Mouse (Mus musculus) CH12.LX (cell line): ENCODE results near the gene Rhoa. TPM values are rescaled to one million over a fixed set of nuclear protein-coding genes. Genes with fewer than 3 reads are reported as not detected.
"Not testable (repeated sequence)": the region's sequence is repeated elsewhere in the genome, so short reads cannot be mapped to it uniquely, and the experiment has no call there.

ENCODE experiments used
- DNase-seq: peaks from one replicate; pipeline ENCODE4 v3.0.0-alpha.2; 2013; ENCODE audit errors: extremely low read depth
- H3K27ac ChIP-seq: 2 replicates; pipeline ENCODE4 v1.5.1; 2012; ENCODE audit warnings: low read depth, mild to moderate bottlenecking, control low read depth, moderate library complexity; ENCODE audit not compliant: insufficient read depth
- H3K27me3 ChIP-seq: replicated peaks from 2 replicates; pipeline ENCODE3; 2012; ENCODE audit warnings: inconsistent platforms
- H3K36me3 ChIP-seq, 2 experiments: replicated peaks in 1 of 2; 2 replicates each; pipeline versions ENCODE3 to v1.6.1; 2012; ENCODE audit warnings: inconsistent platforms in 1 of 2, low read length in 1 of 2, mild to moderate bottlenecking in 1 of 2, mixed read lengths in 1 of 2, moderate library complexity in 1 of 2; ENCODE audit not compliant: control insufficient read depth in 1 of 2, insufficient read depth in 1 of 2
- H3K4me1 ChIP-seq, 2 experiments: 2 replicates each; pipeline ENCODE4 v1.6.1; 2012; ENCODE audit warnings: inconsistent platforms in 1 of 2, moderate library complexity in 1 of 2; ENCODE audit not compliant: insufficient read depth in 2 of 2, control insufficient read depth in 1 of 2
- H3K4me2 ChIP-seq: 2 replicates; pipeline ENCODE4 v1.6.1; 2012; ENCODE audit warnings: low read depth, mild to moderate bottlenecking, control low read depth; ENCODE audit not compliant: poor library complexity, insufficient read depth, severe bottlenecking
- H3K4me3 ChIP-seq, 3 experiments: fragments of 150-350 bp in 1 of 3; sonication (generic) in 1 of 3; replicated peaks in 1 of 3; 2 replicates each; pipeline versions ENCODE3 to v1.5.1; 2011 to 2012; ENCODE audit warnings: low read depth in 2 of 3, low read length in 2 of 3, mild to moderate bottlenecking in 2 of 3, moderate library complexity in 2 of 3, control low read depth in 1 of 3, improper control_type of control experiment in 1 of 3, inconsistent platforms in 1 of 3, mixed read lengths in 1 of 3; ENCODE audit not compliant: poor library complexity in 1 of 3
- H3K79me2 ChIP-seq: replicated peaks from 2 replicates; pipeline ENCODE4 v1.6.1; 2012; ENCODE audit warnings: mild to moderate bottlenecking, moderate library complexity; ENCODE audit not compliant: control insufficient read depth, poor library complexity, insufficient read depth, severe bottlenecking; ENCODE audit errors: extremely low read depth
- H3K9ac ChIP-seq: 2 replicates; pipeline ENCODE4 v1.6.1; 2012; ENCODE audit warnings: low read depth, mild to moderate bottlenecking, control low read depth, moderate library complexity; ENCODE audit not compliant: insufficient read depth
- H3K9me3 ChIP-seq: replicated peaks from 2 replicates; pipeline ENCODE3; 2012; ENCODE audit warnings: low read length, inconsistent platforms, mixed read lengths
- BHLHE40 ChIP-seq: IDR thresholded peaks from 2 replicates; pipeline ENCODE4 v1.6.1; 2011; ENCODE audit warnings: mild to moderate bottlenecking, low read depth, low read length, improper control_type of control experiment
- CHD1 ChIP-seq: IDR thresholded peaks from 2 replicates; pipeline ENCODE4 v1.6.1; 2012; ENCODE audit warnings: low read depth, low read length, improper control_type of control experiment, inconsistent platforms
- CHD2 ChIP-seq: IDR thresholded peaks from 2 replicates; pipeline ENCODE4 v1.6.1; 2011; ENCODE audit warnings: low read length, improper control_type of control experiment
- ELF1 ChIP-seq: IDR thresholded peaks from 2 replicates; pipeline ENCODE4 v1.6.1; 2014; ENCODE audit warnings: low read depth, mild to moderate bottlenecking, inconsistent platforms, low read length, improper control_type of control experiment
- EP300 ChIP-seq: IDR thresholded peaks from 2 replicates; pipeline ENCODE4 v1.6.1; 2011; ENCODE audit warnings: low read length, improper control_type of control experiment
- GABPA ChIP-seq: IDR thresholded peaks from 2 replicates; pipeline ENCODE4 v1.6.1; 2012; ENCODE audit warnings: low read depth, low read length, improper control_type of control experiment, inconsistent platforms; ENCODE audit not compliant: insufficient replicate concordance
- HCFC1 ChIP-seq: IDR thresholded peaks from 2 replicates; pipeline ENCODE4 v1.6.1; 2012; ENCODE audit warnings: low read depth, mild to moderate bottlenecking, inconsistent platforms, low read length, improper control_type of control experiment
- JUND ChIP-seq: conservative IDR thresholded peaks from 2 replicates; pipeline ENCODE4 v1.6.1; 2011; ENCODE audit warnings: low read depth, low read length, improper control_type of control experiment
- KAT2A ChIP-seq: IDR thresholded peaks from 2 replicates; pipeline ENCODE4 v1.6.1; 2012; ENCODE audit warnings: low read length, improper control_type of control experiment, inconsistent platforms; ENCODE audit not compliant: insufficient replicate concordance
- MAFK ChIP-seq: IDR thresholded peaks from 2 replicates; pipeline ENCODE4 v1.6.1; 2011; ENCODE audit warnings: low read length, improper control_type of control experiment; ENCODE audit not compliant: insufficient replicate concordance
- MAZ ChIP-seq: IDR thresholded peaks from 2 replicates; pipeline ENCODE4 v1.6.1; 2012; ENCODE audit warnings: low read depth, mild to moderate bottlenecking, inconsistent platforms, low read length, improper control_type of control experiment, moderate library complexity
- MXI1 ChIP-seq: IDR thresholded peaks from 2 replicates; pipeline ENCODE4 v1.6.1; 2011; ENCODE audit warnings: mild to moderate bottlenecking, low read depth, low read length, improper control_type of control experiment
- NELFE ChIP-seq: IDR thresholded peaks from 2 replicates; pipeline ENCODE4 v1.6.1; 2011; ENCODE audit warnings: low read depth, low read length, improper control_type of control experiment
- PAX5 ChIP-seq: IDR thresholded peaks from 2 replicates; pipeline ENCODE4 v1.6.1; 2012; ENCODE audit warnings: low read length, inconsistent platforms, mixed read lengths
- POLR2A ChIP-seq: IDR thresholded peaks from 2 replicates; pipeline ENCODE4 v1.6.1; 2011; ENCODE audit warnings: low read depth, mild to moderate bottlenecking, improper control_type of control experiment, low read length
- RAD21 ChIP-seq: IDR thresholded peaks from 2 replicates; pipeline ENCODE4 v1.6.1; 2011; ENCODE audit warnings: low read depth, mild to moderate bottlenecking, low read length, improper control_type of control experiment, moderate library complexity
- RCOR1 ChIP-seq: conservative IDR thresholded peaks from 2 replicates; pipeline ENCODE4 v1.6.1; 2012; ENCODE audit warnings: low read depth, mild to moderate bottlenecking, inconsistent platforms, low read length, improper control_type of control experiment
- USF1 ChIP-seq: IDR thresholded peaks from 2 replicates; pipeline ENCODE4 v1.6.1; 2014; ENCODE audit warnings: low read depth, mild to moderate bottlenecking, inconsistent platforms, low read length, improper control_type of control experiment
- ZKSCAN1 ChIP-seq: IDR thresholded peaks from 2 replicates; pipeline ENCODE4 v1.6.1; 2012; ENCODE audit warnings: low read depth, inconsistent platforms, low read length, improper control_type of control experiment, borderline replicate concordance
- ZMIZ1 ChIP-seq: IDR thresholded peaks from 2 replicates; pipeline ENCODE4 v1.6.1; 2012; ENCODE audit warnings: low read depth, mild to moderate bottlenecking, inconsistent platforms, low read length, improper control_type of control experiment
- ZNF384 ChIP-seq: IDR thresholded peaks from 2 replicates; pipeline ENCODE4 v1.6.1; 2012; ENCODE audit warnings: low read depth, low read length, improper control_type of control experiment, inconsistent platforms
- dilution Hi-C: fragments of 300-500 bp; cut with MboI; formaldehyde crosslinking; loops from 2 replicates; pipeline ENCODE4 v1.14.3; 2020; ENCODE audit warnings: low sequenced_read_pairs; ENCODE audit not compliant: extremely low pct_unique_long_range_greater_than_20kb, extremely low pct_ligation_motif_present
- in situ Hi-C: fragments of 300-500 bp; cut with MboI; formaldehyde crosslinking; loops from 3 replicates; pipeline ENCODE4 v1.14.3; 2019; ENCODE audit warnings: low sequenced_read_pairs, low pct_ligation_motif_present, low pct_unique_long_range_greater_than_20kb, mixed read lengths
- polyA plus RNA-seq: library from polyadenylated mRNA; unstranded; fragments of >175 nt; gene quantifications from 2 replicates; pipeline ENCODE4 v1.2.1, GENCODE M21; 2012; ENCODE audit warnings: low read depth; ENCODE audit not compliant: insufficient read length
- total RNA-seq, 2 experiments: library from RNA; depleted of rRNA; stranded (reverse); fragments of 300-350 nt in 1 of 2; fragments of >200 nt in 1 of 2; gene quantifications; 2 replicates each; pipeline ENCODE4 v1.2.3; 2012 to 2014

Gene Rhoa
- total and polyA plus RNA-seq, 3 experiments = 84.0 to 308 (median 243) TPM

GRCm38 (mm10) chr9:108266261-108266935 is 39.5 kb upstream of the Rhoa start:
- H3K9me3 ChIP-seq = no peaks in the 10 kb centered on the region
- no peak overlapping the region for H3K4me3 ChIP-seq
- H3K4me2 ChIP-seq = no peak overlapping the region
- no peaks in the 10 kb centered on the region for H3K79me2 ChIP-seq
- peaks cover 4 to 27% of the 10 kb centered on the region in 2 experiments for H3K4me1 ChIP-seq
- H3K9ac ChIP-seq = no peak overlapping the region
- dilution Hi-C loops (no loop called here), in situ Hi-C loops (no loop called here)
- peak; percentile 45 for TF ChIP-seq BHLHE40
- 0 out of 2 replicates have a peak, but pooled peaks have one; percentile 26 for TF ChIP-seq ZNF384
- TF ChIP-seq ZKSCAN1 = no peak
- no peak for TF ChIP-seq PAX5
- TF ChIP-seq ZMIZ1 = no peak
- TF ChIP-seq POLR2A = no peak
- no peak for TF ChIP-seq CHD2
- TF ChIP-seq EP300 = no peak
- no peak for TF ChIP-seq MXI1
- no peak for TF ChIP-seq MAFK
- TF ChIP-seq USF1 = no peak
- no peak for TF ChIP-seq RCOR1
- H3K27me3 ChIP-seq = peaks cover 16% of the 10 kb centered on the region
- no peak for DNase-seq
- no peaks in the 10 kb centered on the region for H3K36me3 ChIP-seq
- no peak overlapping the region for H3K27ac ChIP-seq

GRCm38 (mm10) chr9:108267691-108268090 is 38.2 kb upstream of the Rhoa start:
- H3K27me3 ChIP-seq = peaks cover 22% of the 10 kb centered on the region
- in situ Hi-C loops (no loop called here), dilution Hi-C loops (no loop called here)
- H3K9me3 ChIP-seq = no peaks in the 10 kb centered on the region
- no peaks in the 10 kb centered on the region for H3K79me2 ChIP-seq
- TF ChIP-seq RCOR1 = no peak
- TF ChIP-seq GABPA = no peak
- no peak for TF ChIP-seq JUND
- no peak for TF ChIP-seq RAD21
- no peak for TF ChIP-seq NELFE
- no peak for TF ChIP-seq BHLHE40
- no peak for TF ChIP-seq ELF1
- TF ChIP-seq CHD1 = no peak
- TF ChIP-seq MAZ = no peak
- no peak for TF ChIP-seq KAT2A
- TF ChIP-seq EP300 = no peak
- no peak for TF ChIP-seq PAX5
- no peak for TF ChIP-seq HCFC1
- no peak for DNase-seq
- no peaks in the 10 kb centered on the region for H3K36me3 ChIP-seq
- no peak overlapping the region for H3K4me2 ChIP-seq
- H3K4me1 ChIP-seq = peaks cover 3 to 21% of the 10 kb centered on the region in 2 experiments; a peak in 3 of 4 replicates
- H3K4me3 ChIP-seq = no peak overlapping the region
- no peak overlapping the region for H3K27ac ChIP-seq
- no peak overlapping the region for H3K9ac ChIP-seq

- H3K27ac ChIP-seq, H3K79me2 ChIP-seq, H3K9ac ChIP-seq, in situ Hi-C loops, H3K4me3 ChIP-seq, H3K36me3 ChIP-seq, DNase-seq, H3K9me3 ChIP-seq, H3K4me2 ChIP-seq, dilution Hi-C loops: not testable (repeated sequence)
- peaks cover 29% of the 10 kb centered on the region for H3K27me3 ChIP-seq
- peaks cover 3 to 17% of the 10 kb centered on the region in 2 experiments; a peak in 3 of 4 replicates for H3K4me1 ChIP-seq
These were observed 37.2 kb upstream of the Rhoa start for GRCm38 (mm10) chr9:108268701-108269100.
